Mouse (Mus musculus): ENCODE data around the gene Tnfrsf9. TPM values are rescaled to one million over a fixed set of nuclear protein-coding genes. Genes with fewer than 3 reads are reported as not detected.

The Tnfrsf9 gene
- polyA plus RNA-seq, 1 experiment from 2014 or later, result 0.13 TPM

GRCm38 (mm10) chr4:150950972-150951371 lies 36.6 kb downstream of the Tnfrsf9 start:
- Histone ChIP-seq H3K4me2 (ENCODE audit: low read length) (no peak overlapping the region), H3K27ac (no peak overlapping the region), H3K36me3 (ENCODE audit: insufficient read depth, low read length) (no peaks in the 10 kb centered on the region), H3K9ac (ENCODE audit: low read depth, low read length) (no peak overlapping the region), H3K27me3 (ENCODE audit: insufficient read depth, low read length) (no peaks in the 10 kb centered on the region), H3K4me1 (replicated peaks; ENCODE audit: insufficient read depth, low read length) (no peaks in the 10 kb centered on the region), H3K9me3 (replicated peaks; ENCODE audit: low read length) (no peaks in the 10 kb centered on the region), H3K4me3 (replicated peaks; ENCODE audit: low read depth, low read length) (no peak overlapping the region)
- TF ChIP-seq CTCF (IDR thresholded peaks at IDR 0.05; ENCODE audit: low read depth), result no peak
- ATAC-seq (replicated peaks; ENCODE audit: low FRiP score, low read depth) (no peak), DNase-seq (ENCODE audit: low spot score) (no peak)
- WGBS, result 83% methylated on average over 10 of the region's 10 CpGs

- H3K27ac ChIP-seq, result no peak overlapping the region
- no peaks in the 10 kb centered on the region for H3K9me3 ChIP-seq (replicated peaks; ENCODE audit: low read length)
- H3K4me1 ChIP-seq (replicated peaks; ENCODE audit: insufficient read depth, low read length), result no peaks in the 10 kb centered on the region
- H3K4me2 ChIP-seq (ENCODE audit: low read length), result no peak overlapping the region
- 66% methylated on average over 13 of the region's 13 CpGs for WGBS
- no peak overlapping the region for H3K9ac ChIP-seq (ENCODE audit: low read depth, low read length)
- no peak overlapping the region for H3K4me3 ChIP-seq (replicated peaks; ENCODE audit: low read depth, low read length)
- DNase-seq (ENCODE audit: low spot score), result peak; percentile 24
- H3K36me3 ChIP-seq (ENCODE audit: insufficient read depth, low read length), result no peaks in the 10 kb centered on the region
- no peak for TF ChIP-seq CTCF (IDR thresholded peaks at IDR 0.05; ENCODE audit: low read depth)
- no peaks in the 10 kb centered on the region for H3K27me3 ChIP-seq (ENCODE audit: insufficient read depth, low read length)
- ATAC-seq (replicated peaks; ENCODE audit: low FRiP score, low read depth), result no peak
Measured at GRCm38 (mm10) chr4:150956369-150957105, 42.2 kb downstream of the Tnfrsf9 start.

- H3K4me3 ChIP-seq (replicated peaks; ENCODE audit: low read depth, low read length), result no peak overlapping the region
- H3K4me1 ChIP-seq (replicated peaks; ENCODE audit: insufficient read depth, low read length), result no peaks in the 10 kb centered on the region
- TF ChIP-seq CTCF (IDR thresholded peaks at IDR 0.05; ENCODE audit: low read depth), result no peak
- no peak for ATAC-seq (replicated peaks; ENCODE audit: low FRiP score, low read depth)
- no peak overlapping the region for H3K4me2 ChIP-seq (ENCODE audit: low read length)
- 28% methylated on average over 1 of the region's 1 CpGs for WGBS
- no peaks in the 10 kb centered on the region for H3K36me3 ChIP-seq (ENCODE audit: insufficient read depth, low read length)
- no peaks in the 10 kb centered on the region for H3K27me3 ChIP-seq (ENCODE audit: insufficient read depth, low read length)
- no peaks in the 10 kb centered on the region for H3K9me3 ChIP-seq (replicated peaks; ENCODE audit: low read length)
- no peak for DNase-seq (ENCODE audit: low spot score)
- no peak overlapping the region for H3K27ac ChIP-seq
- no peak overlapping the region for H3K9ac ChIP-seq (ENCODE audit: low read depth, low read length)
Measured at GRCm38 (mm10) chr4:150957106-150957458, 42.7 kb downstream of the Tnfrsf9 start.

- H3K4me1 ChIP-seq (replicated peaks; ENCODE audit: insufficient read depth, low read length), result no peaks in the 10 kb centered on the region
- no peak for TF ChIP-seq CTCF (IDR thresholded peaks at IDR 0.05; ENCODE audit: low read depth)
- no peak overlapping the region for H3K4me2 ChIP-seq (ENCODE audit: low read length)
- no peaks in the 10 kb centered on the region for H3K27me3 ChIP-seq (ENCODE audit: insufficient read depth, low read length)
- no peak overlapping the region for H3K27ac ChIP-seq
- DNase-seq (ENCODE audit: low spot score) (no peak), ATAC-seq (replicated peaks; ENCODE audit: low FRiP score, low read depth) (no peak)
- no peaks in the 10 kb centered on the region for H3K36me3 ChIP-seq (ENCODE audit: insufficient read depth, low read length)
- H3K9ac ChIP-seq (ENCODE audit: low read depth, low read length), result no peak overlapping the region
- 43% methylated on average over 7 of the region's 7 CpGs for WGBS
- H3K9me3 ChIP-seq (replicated peaks; ENCODE audit: low read length), result no peaks in the 10 kb centered on the region
- H3K4me3 ChIP-seq (replicated peaks; ENCODE audit: low read depth, low read length), result no peak overlapping the region
Measured at GRCm38 (mm10) chr4:150958536-150958935, 44.2 kb downstream of the Tnfrsf9 start.

- Histone ChIP-seq H3K27me3 (ENCODE audit: insufficient read depth, low read length) (no peaks in the 10 kb centered on the region), H3K4me3 (replicated peaks; ENCODE audit: low read depth, low read length) (no peak overlapping the region), H3K4me2 (ENCODE audit: low read length) (no peak overlapping the region), H3K9me3 (replicated peaks; ENCODE audit: low read length) (no peaks in the 10 kb centered on the region), H3K36me3 (ENCODE audit: insufficient read depth, low read length) (no peaks in the 10 kb centered on the region), H3K9ac (ENCODE audit: low read depth, low read length) (no peak overlapping the region), H3K4me1 (replicated peaks; ENCODE audit: insufficient read depth, low read length) (no peaks in the 10 kb centered on the region), H3K27ac (no peak overlapping the region)
- DNase-seq (ENCODE audit: low spot score) (no peak), ATAC-seq (replicated peaks; ENCODE audit: low FRiP score, low read depth) (no peak)
- no peak for TF ChIP-seq CTCF (IDR thresholded peaks at IDR 0.05; ENCODE audit: low read depth)
- WGBS, result 56% methylated on average over 6 of the region's 6 CpGs
Measured at GRCm38 (mm10) chr4:150962231-150962630, 47.9 kb downstream of the Tnfrsf9 start.

- no peak overlapping the region for H3K27ac ChIP-seq
Measured at GRCm38 (mm10) chr4:150963711-150964110, 49.3 kb downstream of the Tnfrsf9 start.

More at GRCm38 (mm10) chr4:150963711-150964110, 49.3 kb downstream of the Tnfrsf9 start:
- ATAC-seq (replicated peaks; ENCODE audit: low FRiP score, low read depth), result no peak
- Histone ChIP-seq H3K4me1 (replicated peaks; ENCODE audit: insufficient read depth, low read length) (no peaks in the 10 kb centered on the region), H3K4me3 (replicated peaks; ENCODE audit: low read depth, low read length) (no peak overlapping the region), H3K4me2 (ENCODE audit: low read length) (no peak overlapping the region), H3K27me3 (ENCODE audit: insufficient read depth, low read length) (no peaks in the 10 kb centered on the region), H3K9ac (ENCODE audit: low read depth, low read length) (no peak overlapping the region), H3K9me3 (replicated peaks; ENCODE audit: low read length) (no peaks in the 10 kb centered on the region), H3K36me3 (ENCODE audit: insufficient read depth, low read length) (no peaks in the 10 kb centered on the region)
- 77% methylated on average over 2 of the region's 2 CpGs for WGBS
- DNase-seq (ENCODE audit: low spot score), result no peak
- no peak for TF ChIP-seq CTCF (IDR thresholded peaks at IDR 0.05; ENCODE audit: low read depth)

Measured in kidney, postnatal 0 days (tissue).